Mouse (Mus musculus) T-helper 17 cell (primary cell): ENCODE results near the gene Scube3.

ENCODE experiments used
- in situ Hi-C, 2 experiments: fragments of 300-600 bp; cut with MboI, MseI; formaldehyde crosslinking; loops; 1 replicate in 1 of 2; 2 replicates in 1 of 2; pipeline ENCODE4 v1.15.1; 2025; ENCODE audit warnings: high pct_unique_total_duplicates in 2 of 2

The Scube3 gene

GRCm38 (mm10) chr17:28141771-28142699 lies at the start of gene Scube3:
Gene Scube3, plus strand, starts transcription at chr17:28142141.
- in situ Hi-C loops: no loop called here

GRCm38 (mm10) chr17:28092297-28092696 lies 49.6 kb upstream of the Scube3 start:
- in situ Hi-C loops: loop anchor here in 1 of 2 experiments (5.0 kb wide), 1 partner anchor 70 kb away; no protein-coding TSS in a partner anchor

- in situ Hi-C loops: loop anchor here in 1 of 2 experiments (5.0 kb wide), 1 partner anchor 68 kb away; no protein-coding TSS in a partner anchor
Observed at GRCm38 (mm10) chr17:28093837-28094236, 48.1 kb upstream of the Scube3 start.

- in situ Hi-C loops: no loop called here
Observed at GRCm38 (mm10) chr17:28096418-28096817, 45.5 kb upstream of the Scube3 start.

- in situ Hi-C loops: no loop called here
Observed at GRCm38 (mm10) chr17:28097308-28097707, 44.6 kb upstream of the Scube3 start.

- in situ Hi-C loops: no loop called here
Observed at GRCm38 (mm10) chr17:28099086-28099485, 42.9 kb upstream of the Scube3 start.

DNA sequence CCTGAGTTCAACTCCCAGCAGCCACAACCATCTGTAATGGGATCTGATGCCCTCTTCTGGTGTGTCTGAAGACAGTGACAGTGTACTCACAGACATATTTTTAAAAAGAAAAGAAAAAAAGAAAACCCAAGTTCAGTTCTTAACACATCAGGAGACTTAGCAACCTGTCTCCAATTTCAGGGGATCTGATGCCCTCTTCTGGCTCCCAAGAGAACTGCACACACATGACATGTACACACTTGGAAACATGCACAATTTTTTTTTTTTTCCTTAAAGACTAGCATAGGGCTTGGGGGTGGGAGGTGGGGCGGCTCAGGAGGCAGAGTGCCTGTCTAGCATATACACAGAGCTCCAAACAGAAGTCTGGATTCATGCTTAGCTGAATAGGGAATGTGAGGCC lies 41.3 kb upstream of the Scube3 start:
- in situ Hi-C loops: no loop called here

GRCm38 (mm10) chr17:28101284-28101887 lies 40.6 kb upstream of the Scube3 start:
- in situ Hi-C loops: no loop called here

- in situ Hi-C loops: no loop called here
Observed at GRCm38 (mm10) chr17:28101902-28102319, 40.0 kb upstream of the Scube3 start.

DNA sequence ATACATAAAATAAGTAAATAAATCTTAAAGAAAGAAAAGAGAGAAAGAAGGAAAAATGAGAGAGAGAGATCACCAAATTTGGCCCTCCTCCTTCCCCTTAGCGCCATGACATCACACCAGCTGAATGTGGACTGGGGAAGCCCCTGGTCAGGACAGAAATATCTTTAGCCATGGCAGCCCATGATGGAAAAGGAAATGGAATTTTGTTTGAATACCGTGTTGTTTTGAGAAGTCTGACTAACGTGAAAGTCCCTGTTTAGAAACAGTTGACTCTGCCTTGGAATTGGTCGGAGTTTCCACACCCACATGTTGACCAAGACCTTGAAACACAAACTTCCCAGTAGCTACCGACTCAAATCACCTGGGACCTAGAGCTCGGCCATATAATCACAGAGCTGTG lies 37.5 kb upstream of the Scube3 start:
- in situ Hi-C loops: no loop called here

- in situ Hi-C loops: no loop called here
Observed at GRCm38 (mm10) chr17:28106352-28106751, 35.6 kb upstream of the Scube3 start.

- in situ Hi-C loops: no loop called here
Observed at GRCm38 (mm10) chr17:28107275-28107674, 34.7 kb upstream of the Scube3 start.

- in situ Hi-C loops: no loop called here
Observed at GRCm38 (mm10) chr17:28112266-28112665, 29.7 kb upstream of the Scube3 start.

DNA sequence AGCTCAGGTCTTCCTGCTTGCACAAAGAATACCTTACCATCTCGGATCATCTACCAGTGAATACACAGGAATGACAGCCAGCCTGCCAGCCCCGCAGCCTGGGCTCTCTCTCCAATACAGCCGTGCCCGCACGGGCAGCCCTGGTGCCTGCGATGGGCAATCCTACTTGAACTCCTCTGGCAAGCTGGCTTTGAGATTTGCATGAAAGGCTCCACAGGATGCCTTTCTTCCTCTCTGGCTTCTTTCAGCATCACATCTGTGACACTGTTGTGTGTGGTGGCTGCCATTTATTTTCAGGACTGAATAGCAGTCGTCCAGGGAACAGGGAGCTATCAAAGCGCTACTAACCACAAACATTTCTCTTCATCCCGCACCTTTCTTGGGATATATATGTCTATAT lies 25.6 kb upstream of the Scube3 start:
- in situ Hi-C loops: no loop called here

GRCm38 (mm10) chr17:28117451-28118209 lies 24.3 kb upstream of the Scube3 start:
- in situ Hi-C loops: no loop called here

DNA sequence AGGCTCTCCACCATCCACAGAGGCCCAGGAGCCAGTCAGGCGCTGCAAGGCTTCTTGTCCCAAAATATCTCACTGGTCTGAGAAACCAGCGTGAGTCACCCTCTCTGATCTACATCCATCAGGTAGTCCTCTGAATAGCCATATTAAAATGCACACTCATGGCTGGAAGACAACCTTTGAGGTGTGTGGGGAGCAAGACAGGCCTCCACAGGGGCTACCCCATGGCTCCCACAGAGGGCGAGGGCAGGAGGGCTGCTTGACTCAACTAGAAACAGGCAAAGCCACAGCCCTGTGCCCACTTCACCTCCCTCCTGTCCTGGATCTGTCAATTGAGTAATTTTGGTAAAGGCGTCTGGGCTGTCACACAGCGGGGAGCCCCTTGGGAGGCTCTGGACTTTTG lies 21.5 kb upstream of the Scube3 start:
- in situ Hi-C loops: no loop called here

- in situ Hi-C loops: no loop called here
Observed at GRCm38 (mm10) chr17:28122949-28123348, 19.0 kb upstream of the Scube3 start.

DNA sequence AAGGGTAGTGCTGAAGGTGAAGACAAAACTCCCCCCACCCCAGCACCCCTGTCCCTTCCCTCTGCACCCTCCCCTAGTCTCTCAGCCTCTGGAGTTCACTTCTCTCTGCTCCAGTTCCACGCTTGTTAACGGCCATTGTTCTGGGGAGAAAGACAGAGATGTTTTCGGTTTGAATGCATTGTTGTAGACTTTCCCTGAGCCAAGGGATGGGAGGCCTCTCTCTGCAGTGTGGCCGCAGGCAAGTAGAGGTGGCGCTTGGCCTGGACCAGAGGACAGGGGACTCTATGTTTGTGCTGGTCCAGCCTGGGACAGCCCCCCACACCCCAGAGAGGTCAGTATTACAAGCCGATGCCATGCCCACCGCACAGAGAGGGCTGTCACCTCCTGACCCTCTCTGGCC lies 18.3 kb upstream of the Scube3 start:
- in situ Hi-C loops: no loop called here

GRCm38 (mm10) chr17:28124368-28124767 lies 17.6 kb upstream of the Scube3 start:
- in situ Hi-C loops: no loop called here

GRCm38 (mm10) chr17:28129796-28130195 lies 12.1 kb upstream of the Scube3 start:
- in situ Hi-C loops: loop anchor here in 1 of 2 experiments (5.0 kb wide), 1 partner anchor 47 kb away; the partner anchor contains the start of gene Tcp11

DNA sequence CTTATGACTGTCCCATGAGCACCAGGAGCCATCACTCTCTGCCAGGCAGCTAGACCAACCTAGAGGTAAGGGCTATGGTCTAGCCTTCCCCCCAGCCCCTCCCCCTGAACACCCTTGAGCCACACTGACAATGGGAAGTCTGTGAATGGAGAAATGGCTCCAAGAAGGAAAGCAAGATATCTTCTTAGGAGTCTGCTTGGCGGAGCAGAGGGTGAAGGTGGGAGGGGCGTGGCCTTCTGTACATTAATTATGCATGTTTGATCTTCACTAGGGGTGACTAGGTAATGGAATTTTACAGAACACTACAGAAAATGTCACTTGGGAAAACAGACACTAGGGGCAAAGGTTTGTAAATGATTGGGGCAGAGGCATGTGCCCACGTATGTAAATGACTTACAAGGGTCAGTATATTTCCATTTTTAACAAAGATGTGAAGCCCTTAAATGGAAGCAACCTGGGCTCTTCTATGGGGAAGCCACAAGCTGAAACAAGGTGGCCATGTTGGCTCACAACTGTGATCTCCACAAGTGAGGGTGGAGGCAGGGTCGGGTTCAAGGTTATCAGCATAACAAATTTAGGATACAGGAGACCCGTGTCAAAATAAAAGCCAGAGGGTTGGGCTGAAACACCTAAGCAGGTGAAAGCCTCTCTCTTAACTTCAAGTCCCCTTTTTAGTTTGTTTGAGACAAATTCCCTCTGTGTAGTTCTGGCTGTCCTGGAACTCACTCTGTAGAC lies 11.4 kb upstream of the Scube3 start:
- in situ Hi-C loops: loop anchor here in 1 of 2 experiments (5.0 kb wide), 1 partner anchor 48 kb away; the partner anchor contains the start of gene Tcp11
